Mouse (Mus musculus) heart, postnatal 0 days (tissue): ENCODE results near the gene Hinfp.

Source experiments
- CTCF ChIP-seq: IDR thresholded peaks from 2 replicates; pipeline ENCODE4 v1.5.1; 2016; ENCODE audit warnings: antibody characterized with exemption, control low read depth, low read depth
- EP300 ChIP-seq: IDR thresholded peaks from 2 replicates; pipeline ENCODE4 v1.6.1; 2016; ENCODE audit warnings: antibody characterized with exemption, low read depth

DNA sequence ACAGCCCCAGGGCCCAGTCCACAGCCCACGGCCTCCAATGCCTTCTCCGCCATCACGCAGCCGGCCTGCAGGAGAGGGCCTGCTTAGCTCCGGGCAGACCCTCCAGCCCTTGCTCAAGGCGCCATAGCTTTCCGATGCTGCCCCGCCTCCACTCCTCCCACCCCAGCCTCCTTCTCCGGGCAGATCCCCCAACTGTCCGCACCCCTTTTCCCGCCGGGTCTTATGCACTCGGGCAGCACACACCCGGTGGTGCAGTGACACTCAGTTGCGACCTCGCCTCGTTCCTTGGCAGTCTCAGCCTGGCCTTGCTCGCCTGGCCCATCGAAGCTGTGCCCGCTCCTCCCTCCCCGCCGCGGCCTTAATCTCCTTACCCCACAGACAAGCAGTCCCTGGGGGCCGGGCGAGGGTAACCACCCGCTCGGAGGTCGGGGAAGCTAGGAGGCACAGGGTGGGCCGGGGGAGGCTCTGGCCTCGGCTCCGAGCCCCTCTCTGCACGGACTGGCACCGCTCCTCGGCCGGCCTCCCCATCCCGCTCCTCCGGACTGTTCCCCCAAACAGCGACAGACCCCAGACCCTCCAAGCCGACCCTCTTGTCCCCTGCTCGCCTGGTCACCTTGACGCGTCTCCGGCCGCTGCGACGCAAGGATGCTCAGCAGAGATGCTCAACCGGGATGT is 17.9 kb downstream of the Hinfp start:
- TF ChIP-seq CTCF = no peak
- no peak for TF ChIP-seq EP300
